Mouse (Mus musculus) adrenal gland, postnatal 4 days (tissue): Measurements from ENCODE around the gene Spef1. TPM values are rescaled to one million over a fixed set of nuclear protein-coding genes. Genes with fewer than 3 reads are reported as not detected.
"Not testable (repeated sequence)": the region's sequence is repeated elsewhere in the genome, so short reads cannot be mapped to it uniquely, and the experiment has no call there.

Experiments used
- DNase-seq, 2 experiments: peaks; one replicate each; pipeline ENCODE4 v3.0.0; 2021 to 2022; ENCODE audit warnings: low spot score in 2 of 2, mixed read lengths in 2 of 2
- long read RNA-seq, 2 experiments: library from polyadenylated mRNA; stranded (forward); transcript quantifications; one replicate each; pipeline ENCODE4 v2.0.0; 2021
- total RNA-seq, 2 experiments: library from RNA; stranded (reverse); gene quantifications; 2 replicates each; pipeline ENCODE4 v1.2.3; 2021

Spef1 gene
- 1 to 10 TPM; 5.8 to 6.7 TPM for total RNA-seq
- long read RNA-seq, experiment 1, partial matches to known transcripts, result 0 of 1 reads
- long read RNA-seq, experiment 1, other reads (novel, unspliced or antisense), result 1 of 1 reads
- long read RNA-seq, experiment 2, partial matches to known transcripts, result 0 of 8 reads
- long read RNA-seq, experiment 2, other reads (novel, unspliced or antisense), result 5 of 8 reads

DNA sequence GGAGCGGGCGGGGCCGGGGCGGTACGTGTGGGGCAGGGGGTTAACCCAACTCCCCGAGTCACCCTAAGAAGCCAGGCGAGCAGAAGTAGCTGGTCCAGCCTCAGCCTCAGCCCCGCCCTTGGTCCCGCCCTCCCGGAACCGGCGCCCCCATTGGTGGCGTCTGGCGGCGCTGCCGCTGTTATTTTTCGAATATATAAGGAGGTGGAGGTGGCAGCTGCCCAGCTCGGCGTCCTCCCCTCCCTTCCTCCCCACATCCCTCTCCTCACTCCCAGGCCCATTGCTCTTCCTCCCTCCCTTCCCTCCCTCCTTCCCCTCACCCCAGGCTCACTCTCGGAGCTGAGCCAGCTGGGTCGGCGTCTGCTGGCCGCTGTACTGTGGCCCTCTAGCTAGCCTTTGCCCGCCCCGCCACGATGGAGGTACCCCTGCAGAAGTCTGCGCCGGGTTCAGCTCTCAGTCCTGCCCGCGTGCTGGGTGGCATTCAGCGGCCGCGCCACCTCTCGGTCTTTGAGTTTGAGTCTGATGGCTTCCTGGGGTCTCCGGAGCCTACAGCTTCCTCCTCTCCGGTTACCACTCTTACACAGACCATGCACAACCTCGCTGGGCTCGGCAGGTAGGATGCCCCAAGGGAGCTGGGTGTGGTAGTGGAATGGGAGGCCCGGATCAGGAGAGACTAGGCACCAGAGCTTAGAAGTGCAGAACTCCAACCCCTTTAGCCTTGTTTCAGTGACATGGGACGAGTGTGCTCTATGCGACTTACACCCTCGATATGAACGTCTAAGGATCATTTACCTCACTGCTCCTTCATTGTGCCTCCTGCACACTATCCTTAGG lies at the start of gene Spef1, which contains the start of gene Cdc25b:
Gene Spef1 (minus strand): TSS at position 512 of the 831 bp plus-strand sequence.
Gene Cdc25b (plus strand): TSS at position 179 of the 831 bp plus-strand sequence.
- DNase-seq, result peak; percentile 67 to 70

GRCm38 (mm10) chr2:131234970-131235635 lies 48.0 kb upstream of the Spef1 start:
- no peak for DNase-seq

DNA sequence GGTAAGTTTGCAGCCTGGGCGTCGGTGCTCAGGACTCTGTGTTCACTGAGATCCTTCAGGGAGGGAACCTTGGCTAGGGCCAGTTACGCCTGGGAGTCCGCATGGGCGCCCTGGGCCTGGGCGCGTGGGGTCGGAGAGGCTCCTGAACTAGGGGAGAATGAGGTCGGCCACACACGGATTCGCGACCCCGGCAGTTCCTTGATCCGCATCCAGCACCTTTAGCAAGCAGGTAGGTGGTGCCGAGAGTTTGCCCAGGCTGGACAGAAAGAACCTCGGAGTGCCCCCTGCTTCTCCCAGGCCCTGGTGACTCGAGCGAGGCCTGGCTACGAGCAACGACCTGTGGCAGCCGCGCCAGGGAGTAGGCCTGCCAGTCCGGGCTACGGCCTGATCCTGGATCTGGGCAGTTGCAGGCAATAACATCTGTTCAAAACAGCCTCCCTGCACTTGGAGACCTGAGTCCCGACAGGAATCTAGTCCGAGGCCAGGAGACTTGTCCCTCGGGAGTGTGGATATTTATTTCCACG lies 47.1 kb upstream of the Spef1 start:
- peak in 1 of 2 experiments; percentile 23 for DNase-seq

DNA sequence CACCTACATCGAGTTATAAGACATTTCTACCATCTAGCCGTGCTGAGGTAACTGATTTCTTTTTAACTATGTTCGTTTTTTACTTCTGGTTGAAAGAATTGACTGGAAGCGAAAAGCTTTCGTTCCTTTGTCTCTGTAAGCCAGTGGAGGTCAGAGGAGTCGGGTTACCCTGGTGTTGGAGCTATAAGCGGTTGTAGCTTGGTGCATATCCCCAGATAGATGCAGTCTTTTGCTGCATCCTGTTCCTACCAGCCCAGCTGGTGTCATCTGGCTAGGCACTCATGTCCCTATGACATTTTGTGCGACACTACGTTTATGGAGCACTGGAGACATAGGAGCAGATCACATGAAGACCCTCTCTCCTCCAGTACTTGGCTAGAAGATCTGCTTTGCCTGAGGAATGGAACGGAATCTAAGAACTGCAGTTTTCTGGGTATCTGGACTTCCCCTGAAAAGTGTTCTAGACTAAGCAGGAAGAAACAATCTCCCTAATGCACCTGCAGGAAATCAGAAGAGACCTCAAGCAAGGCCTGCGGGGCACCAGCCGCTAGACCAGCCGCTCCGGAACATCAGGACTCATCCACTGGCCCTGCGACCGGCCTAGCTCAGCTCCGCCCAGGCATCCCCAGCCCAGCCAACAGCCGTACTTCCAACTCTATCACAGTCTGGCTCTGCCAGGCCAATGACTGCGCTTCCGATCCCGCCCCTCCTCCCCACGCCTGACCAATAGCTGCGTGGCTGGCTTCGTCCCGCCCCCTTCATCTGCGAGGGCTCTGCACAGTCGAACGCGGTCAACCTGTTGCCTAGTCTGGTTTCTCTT lies 46.4 kb upstream of the Spef1 start, which contains the start of gene Mavs:
Gene Mavs (plus strand): TSS at position 757 of the 820 bp plus-strand sequence.
- peak; percentile 75 to 88 for DNase-seq

DNA sequence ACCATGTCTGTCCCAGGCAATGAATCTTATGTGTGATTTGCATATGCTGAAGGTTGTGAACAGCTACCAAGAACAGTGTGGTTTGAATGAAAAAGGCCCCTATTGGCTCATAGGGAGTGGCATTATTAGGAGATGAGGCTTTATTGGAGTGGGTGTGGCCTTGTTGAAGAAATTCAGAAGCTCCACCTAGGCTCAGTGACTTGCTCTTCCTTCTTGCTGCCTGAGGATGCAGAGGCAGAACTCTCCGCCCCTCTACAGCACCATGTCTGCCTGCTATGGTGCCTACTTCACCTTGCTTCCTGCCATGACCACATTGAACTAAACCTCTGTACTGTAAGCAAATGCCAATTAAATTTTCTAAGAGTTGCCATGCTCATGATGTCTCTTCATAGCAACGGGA lies 45.5 kb upstream of the Spef1 start:
- DNase-seq, result no peak

DNA sequence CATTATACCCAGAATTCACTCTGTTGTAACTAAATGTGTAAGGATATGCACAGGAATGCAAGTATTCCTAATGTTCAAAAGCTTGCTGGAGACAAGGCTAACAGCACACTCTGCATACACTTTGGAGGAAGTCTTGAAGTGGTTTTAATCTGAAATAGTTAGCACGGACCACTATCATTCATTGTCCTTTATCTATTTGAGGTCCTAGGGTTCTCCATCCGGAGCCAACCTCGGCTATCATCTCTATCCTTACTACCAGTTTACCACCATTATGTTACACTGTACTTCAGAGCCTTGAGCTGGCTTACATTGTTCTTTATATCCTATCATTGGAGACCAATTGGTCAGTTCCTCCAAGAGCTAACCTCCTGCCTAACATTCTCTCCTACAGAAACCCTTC lies 40.2 kb upstream of the Spef1 start:
- no peak for DNase-seq

- DNase-seq, result not testable (repeated sequence)
These were observed 39.6 kb upstream of the Spef1 start for GRCm38 (mm10) chr2:131226669-131227068.

DNA sequence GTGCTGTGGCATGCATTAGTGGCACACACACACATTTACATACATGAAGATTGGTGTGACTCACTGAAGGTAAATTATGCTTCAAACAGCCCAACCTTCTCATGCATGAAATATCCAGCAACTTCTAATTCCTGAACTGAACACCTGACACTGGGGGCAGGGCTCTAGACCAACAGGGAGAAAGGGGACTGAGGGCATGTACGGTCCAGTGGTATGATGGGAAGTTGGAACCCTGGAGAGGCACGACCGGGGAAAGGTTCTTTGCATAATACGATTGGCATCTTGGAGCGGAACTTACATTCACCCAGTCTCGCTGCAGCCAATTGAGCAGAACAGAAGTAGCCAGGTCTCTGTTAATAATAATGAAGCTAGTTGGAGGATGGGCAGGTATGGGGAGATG lies 38.1 kb upstream of the Spef1 start:
- DNase-seq, result no peak

- no peak for DNase-seq
These were observed 36.5 kb upstream of the Spef1 start for GRCm38 (mm10) chr2:131223569-131223968.

- DNase-seq, result no peak
These were observed 35.5 kb upstream of the Spef1 start for GRCm38 (mm10) chr2:131222562-131222961.

GRCm38 (mm10) chr2:131221853-131222515 lies 34.9 kb upstream of the Spef1 start:
- no peak for DNase-seq

DNA sequence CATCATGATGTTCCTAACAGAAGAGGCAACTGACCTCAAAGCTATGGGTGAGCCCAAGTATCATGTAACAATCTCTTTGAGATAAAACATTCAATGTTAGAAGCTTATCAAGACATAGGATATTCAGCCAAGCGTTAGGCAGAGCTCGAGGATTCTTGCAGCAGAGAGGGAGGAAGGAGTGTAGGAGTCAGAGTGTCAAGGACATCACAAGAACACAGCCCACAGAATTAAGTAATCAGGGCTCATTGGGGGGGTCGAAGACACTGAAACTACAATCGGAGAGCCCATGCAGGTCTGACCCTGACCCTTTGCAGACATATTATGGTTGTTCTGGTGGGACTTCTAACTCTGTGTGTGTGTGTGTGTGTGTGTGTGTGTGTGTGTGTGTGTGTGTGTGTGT lies 32.9 kb upstream of the Spef1 start:
- no peak for DNase-seq

GRCm38 (mm10) chr2:131215941-131216858 lies 29.1 kb upstream of the Spef1 start:
- DNase-seq, result no peak

DNA sequence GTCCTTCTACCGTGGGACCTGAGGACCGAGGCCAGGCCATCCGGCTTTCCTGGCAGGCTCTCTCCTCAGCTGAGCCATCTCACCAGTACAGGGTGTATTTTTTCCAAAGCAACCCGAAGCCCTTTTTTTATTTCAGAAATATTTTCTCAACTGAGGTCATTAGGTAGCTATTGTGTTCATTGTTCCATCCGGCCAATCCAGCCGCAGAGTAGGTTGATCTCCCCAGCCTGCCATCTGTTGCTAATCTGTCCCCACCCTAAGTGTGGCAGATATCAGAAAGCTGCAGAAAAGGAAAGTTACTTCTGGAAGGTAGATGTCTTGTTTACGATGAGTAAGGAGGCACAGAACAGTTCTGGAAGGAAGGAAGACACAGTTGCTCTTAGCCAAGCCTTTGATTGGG lies 26.7 kb upstream of the Spef1 start:
- DNase-seq, result no peak

GRCm38 (mm10) chr2:131211026-131211615 lies 24.0 kb upstream of the Spef1 start:
- DNase-seq, result no peak

DNA sequence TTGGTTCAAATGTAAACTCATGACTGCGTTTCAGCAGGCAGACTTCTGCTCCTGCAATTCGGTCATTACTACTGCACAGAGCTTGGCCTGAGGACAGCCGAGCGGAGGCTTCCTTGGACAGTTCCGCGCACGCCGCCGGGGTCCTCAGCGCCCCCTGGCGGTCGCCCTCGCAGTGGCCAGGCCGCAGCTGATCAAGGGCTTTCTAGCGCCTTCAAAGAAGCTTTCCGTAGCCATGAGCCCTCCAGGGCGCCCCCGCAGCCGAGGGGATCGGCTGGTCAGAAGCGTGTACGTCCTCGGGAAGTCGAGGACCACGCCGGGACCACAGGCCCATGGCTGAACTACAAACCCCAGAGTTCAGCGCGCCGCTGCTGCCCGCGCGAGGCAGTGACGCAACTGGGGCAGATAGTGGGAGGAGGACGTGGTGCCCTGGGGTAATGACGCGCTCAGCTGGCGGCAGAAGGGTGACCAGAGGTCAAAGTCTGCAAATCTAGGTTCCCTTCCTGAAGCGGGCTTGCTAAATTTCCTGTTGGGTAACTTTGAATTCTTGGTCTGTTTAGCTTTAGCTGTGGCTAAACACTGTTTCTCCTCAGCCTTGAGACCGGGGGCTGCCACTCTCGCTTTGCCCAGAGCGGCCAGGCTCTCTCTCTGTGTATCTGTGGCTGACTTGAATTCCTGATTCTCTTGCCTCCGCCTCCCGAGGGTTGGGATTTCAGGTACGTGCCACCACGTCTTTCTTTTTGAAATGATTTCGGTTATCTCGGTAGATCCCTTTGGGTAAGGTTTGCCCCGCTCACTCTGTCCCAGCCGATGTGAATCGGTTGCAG lies 23.1 kb upstream of the Spef1 start:
- peak; percentile 89 to 93 for DNase-seq

- DNase-seq, result no peak
These were observed 22.2 kb upstream of the Spef1 start for GRCm38 (mm10) chr2:131209125-131209795.
